Mouse (Mus musculus) spleen, postnatal 4 days (tissue): ENCODE measurements around the gene Gigyf1.

Experiments
- DNase-seq, 2 experiments: peaks; one replicate each; pipeline ENCODE4 v3.0.0; 2022; ENCODE audit warnings: low spot score in 2 of 2

Gene Gigyf1

DNA sequence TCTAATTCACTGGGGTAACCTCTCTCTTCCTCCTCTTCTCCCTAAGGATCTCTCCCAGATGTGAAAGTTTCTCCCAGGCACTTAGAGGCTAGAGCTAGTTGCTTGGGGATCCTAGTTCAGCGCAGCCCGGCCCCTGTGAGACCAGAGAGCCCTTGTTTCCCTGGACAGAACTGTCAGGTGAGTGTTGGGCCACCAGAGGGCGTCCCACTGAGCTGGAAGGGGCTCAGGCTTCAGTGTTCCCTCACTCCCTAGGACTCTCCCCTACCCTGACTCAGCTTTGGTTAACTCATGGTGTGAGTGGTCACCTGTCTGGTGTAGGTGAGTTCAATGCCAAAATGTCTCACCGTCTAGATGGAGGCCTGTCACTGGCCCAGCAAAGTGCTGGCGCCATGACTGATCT is at the start of gene Gigyf1:
Gene Gigyf1 (plus strand): TSS at position 113 of the 400 bp plus-strand sequence.
- DNase-seq = peak in 1 of 2 experiments; percentile 75

DNA sequence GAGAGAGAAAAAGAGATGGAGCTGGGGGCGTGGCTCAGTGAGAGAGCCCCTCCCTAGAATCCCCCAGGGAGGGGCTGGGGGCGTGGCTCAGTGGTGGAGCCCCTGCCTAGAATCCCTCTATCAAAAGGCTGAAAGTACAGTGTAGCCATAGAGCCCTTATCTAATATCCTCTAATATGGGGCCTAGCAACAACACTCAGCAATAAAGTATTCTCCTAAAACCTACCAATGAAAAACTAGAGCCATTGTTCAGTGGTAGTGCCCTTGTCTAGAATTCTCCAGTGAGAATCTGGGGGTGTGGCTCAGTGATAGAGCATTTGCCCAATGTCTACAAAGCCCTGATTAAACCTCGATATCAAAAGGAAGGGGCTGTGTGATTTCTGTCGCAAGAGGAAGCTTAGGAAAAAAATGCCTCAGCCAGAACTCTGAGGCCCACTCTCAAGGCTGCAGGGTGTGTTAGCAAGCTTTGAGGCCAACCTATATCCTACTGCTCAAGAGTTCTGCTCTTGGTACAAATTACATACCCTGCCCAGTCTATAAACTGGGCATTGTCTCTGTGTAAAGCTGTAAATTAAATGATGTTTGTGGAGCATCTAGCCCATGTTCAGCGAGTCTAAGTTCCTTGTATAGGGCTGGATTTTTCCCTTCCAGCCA is 46.0 kb upstream of the Gigyf1 start:
- DNase-seq = no peak

DNA sequence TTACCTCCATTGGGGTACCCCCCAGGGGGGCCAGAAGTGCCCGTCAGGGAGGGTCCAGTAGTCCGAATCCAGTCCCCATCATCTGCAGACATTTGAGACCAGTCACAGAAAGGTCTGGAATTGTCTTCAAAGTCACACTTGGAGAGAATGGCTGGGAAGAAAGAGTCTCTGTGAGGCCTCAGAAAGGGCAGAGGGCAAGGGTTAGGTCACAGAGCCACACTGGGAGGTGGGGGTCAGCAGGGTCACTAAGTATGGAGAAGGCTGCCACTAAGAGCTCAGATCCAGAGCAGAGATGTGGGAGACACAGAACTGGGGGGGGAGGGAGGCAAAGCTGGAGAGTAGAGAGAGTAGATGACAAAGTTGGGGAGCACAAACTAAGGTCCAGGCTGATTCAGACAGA is 44.0 kb upstream of the Gigyf1 start:
- DNase-seq = no peak

DNA sequence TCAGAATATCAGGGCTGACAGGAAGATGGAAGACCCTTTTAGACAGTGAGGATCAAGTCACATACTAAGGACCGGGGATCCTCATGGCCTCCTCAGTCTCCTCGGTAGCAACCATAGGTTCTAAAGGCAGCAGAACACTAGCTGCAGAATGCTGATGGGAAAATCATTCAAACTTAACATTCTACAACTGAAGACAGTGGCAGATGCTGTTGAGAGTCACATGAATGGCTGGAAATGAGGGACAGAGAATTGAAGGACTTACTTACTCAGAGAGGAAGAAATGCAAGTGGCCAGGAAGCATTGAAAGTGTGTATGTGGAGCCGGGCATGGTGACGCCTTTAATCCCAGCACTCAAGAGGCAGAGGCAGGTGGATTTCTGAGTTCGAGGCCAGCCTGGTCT is 41.4 kb upstream of the Gigyf1 start, which contains the start of gene Zan:
Gene Zan (minus strand): TSS at position 101 of the 400 bp plus-strand sequence.
- DNase-seq = no peak

DNA sequence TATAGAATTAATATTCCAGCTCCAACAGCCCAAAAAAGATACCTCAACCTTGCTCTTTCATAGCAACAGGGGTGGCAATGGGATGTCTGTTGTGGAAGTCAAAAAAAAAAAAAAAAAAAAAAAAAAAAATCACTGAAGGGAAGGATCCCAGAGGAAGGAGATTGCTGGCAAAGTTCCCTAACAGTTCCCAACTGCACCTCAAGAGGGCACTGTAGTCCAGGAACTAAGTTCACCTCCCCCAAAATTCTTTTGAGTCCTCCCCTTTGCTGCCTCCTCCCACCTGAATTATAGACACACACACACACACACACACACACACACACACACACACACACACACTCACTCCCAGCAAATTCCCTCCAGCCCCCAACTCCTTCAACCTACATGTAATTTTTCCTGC is 37.2 kb upstream of the Gigyf1 start:
- peak; percentile 57 to 80 for DNase-seq

DNA sequence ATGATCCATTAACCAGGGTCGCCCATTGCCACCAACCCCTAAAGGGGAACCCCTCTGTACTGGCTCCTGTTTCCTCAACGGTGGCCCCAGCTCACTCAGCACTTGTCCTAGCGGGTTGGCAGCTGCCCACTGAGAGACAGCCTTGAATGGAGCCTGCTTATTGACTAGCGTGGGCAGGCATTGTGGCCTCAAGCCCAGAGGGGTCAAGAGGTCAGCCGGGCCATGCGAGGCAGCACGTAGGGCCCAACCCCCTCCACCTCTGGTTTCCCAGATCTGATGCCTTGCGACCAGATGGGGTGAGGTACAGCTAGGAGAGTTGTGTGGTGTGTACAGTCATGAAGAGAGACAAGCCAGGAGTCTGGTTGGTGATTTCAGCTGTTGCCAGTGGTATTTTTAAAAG is 36.5 kb upstream of the Gigyf1 start:
- DNase-seq = no peak

DNA sequence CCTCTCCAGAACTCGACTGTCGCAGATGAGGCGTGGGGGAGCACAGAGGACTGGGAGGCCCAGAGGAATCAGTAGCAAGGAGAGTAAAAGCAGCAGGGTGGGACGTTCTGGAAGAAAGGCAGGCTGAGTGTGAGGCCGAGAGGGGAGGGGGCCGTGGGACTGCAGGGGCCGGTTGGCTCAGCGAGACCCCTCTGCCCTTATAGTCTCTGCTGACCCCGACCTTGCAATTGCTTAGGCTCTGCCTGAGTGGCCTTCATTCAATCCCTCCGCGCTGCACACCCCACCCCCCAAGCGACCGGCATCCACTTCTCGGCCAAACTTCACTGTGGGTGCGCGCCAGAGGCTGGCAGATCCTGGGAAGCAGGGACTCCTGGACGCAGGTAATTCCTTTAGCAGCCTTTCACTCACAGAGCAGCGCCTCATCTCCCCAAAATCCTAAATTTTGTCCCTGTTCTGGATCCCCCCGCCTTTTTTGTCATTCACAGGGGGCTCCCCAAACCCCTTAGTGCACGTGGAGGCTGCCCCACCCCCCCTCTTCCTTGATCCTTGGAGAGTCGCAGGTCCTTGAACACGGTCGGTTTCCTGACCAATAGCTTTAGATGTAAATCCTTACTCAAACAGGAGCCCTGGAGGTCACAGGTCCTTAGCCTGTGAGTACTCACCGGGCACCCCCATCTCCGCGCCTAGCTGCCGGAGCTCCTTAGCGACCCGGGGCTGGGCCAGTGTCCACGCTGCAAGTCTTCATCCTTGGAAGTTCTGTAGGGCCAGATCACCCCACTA is 33.1 kb upstream of the Gigyf1 start:
- no peak for DNase-seq

DNA sequence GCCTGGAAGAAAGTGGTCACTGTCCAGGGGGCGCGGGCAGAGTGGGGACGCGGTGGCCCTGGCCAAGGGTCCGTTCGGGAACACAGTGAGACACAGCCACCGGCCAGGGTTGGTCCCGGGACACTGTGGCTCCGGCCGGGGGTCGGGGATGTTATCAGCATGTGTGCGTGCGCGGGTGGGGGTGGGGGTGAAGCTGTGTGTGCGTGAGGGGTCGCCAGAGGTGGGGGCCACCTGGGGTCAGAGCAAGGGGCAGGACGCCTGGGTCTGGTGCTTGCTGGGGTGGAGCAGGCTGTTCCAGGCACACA is 32.5 kb upstream of the Gigyf1 start:
- DNase-seq = no peak

DNA sequence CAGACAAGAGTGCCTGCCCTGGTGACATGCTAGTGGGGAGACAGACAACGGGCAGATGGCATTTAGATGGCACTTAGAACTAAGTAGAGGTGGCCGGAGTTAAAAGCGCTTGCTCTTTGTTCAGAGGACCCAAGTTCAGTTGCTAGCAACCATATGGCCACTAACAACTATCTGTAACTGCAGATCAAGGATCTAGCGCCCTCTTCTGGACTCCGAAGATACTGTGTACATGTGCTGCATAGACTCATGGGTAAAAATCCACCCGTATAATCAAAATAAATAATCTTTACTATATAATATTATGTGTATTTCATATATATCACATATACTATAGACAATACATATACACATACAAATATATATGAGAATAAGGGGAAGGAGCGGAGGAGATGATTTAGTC is 30.7 kb upstream of the Gigyf1 start:
- DNase-seq = no peak

DNA sequence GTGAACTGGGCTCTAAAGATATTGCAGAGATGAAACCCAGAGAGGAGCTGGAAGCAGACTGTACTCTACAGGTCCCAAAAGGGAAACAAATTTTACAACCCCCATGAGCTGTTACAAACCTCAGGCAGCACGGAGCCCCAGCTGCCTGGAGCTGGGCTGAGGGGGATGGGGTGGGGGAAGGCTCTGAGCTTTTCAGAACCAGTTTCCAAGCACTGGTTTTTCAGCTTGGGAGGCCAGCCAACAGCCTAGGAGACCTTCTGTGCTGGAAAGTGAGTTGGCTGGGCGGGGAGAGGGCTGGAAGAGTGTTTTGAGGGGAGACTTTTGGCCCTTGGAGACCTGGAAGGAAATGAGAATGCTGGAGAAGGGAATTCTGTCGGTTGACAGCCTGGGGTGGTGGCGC is 26.8 kb upstream of the Gigyf1 start:
- DNase-seq = no peak

DNA sequence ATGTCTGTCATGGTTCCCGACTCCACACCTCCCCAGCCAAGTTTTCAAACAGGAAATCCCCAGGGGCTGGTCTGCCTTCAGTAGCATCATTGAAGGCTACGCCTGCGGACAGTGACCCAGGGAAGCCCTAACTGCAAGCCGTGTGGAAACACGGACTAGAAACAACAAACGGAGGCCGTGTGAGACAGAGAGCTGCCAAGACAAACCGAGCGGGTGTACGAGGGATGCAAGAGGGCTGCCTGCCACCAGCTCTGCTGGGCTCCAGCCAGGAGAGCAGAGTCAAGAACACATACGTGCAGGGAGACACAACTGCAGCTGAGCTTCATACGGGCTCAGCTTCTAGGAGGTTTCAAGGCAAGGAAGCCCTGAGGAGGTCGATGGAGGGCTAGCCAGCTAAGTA is 24.5 kb upstream of the Gigyf1 start:
- DNase-seq = no peak

DNA sequence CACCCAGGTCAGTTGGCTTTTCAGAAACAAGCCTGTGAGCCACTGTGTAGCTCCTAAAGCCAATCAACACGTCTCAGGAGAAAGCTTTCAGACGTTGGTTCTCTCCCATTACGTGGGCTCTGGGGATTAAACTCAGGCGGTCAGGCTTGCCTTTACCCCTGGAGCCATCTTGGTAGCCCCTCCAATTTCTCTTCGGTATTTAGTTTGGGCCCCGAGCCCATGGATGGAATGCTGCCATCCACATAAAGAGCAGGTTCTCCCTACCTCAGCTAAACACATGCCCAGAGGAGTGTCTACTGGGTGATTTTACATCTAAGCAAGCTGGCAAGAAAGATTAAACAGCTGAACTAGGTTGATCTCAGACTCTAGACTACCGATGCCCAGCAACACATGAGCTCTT is 18.2 kb upstream of the Gigyf1 start:
- no peak for DNase-seq

DNA sequence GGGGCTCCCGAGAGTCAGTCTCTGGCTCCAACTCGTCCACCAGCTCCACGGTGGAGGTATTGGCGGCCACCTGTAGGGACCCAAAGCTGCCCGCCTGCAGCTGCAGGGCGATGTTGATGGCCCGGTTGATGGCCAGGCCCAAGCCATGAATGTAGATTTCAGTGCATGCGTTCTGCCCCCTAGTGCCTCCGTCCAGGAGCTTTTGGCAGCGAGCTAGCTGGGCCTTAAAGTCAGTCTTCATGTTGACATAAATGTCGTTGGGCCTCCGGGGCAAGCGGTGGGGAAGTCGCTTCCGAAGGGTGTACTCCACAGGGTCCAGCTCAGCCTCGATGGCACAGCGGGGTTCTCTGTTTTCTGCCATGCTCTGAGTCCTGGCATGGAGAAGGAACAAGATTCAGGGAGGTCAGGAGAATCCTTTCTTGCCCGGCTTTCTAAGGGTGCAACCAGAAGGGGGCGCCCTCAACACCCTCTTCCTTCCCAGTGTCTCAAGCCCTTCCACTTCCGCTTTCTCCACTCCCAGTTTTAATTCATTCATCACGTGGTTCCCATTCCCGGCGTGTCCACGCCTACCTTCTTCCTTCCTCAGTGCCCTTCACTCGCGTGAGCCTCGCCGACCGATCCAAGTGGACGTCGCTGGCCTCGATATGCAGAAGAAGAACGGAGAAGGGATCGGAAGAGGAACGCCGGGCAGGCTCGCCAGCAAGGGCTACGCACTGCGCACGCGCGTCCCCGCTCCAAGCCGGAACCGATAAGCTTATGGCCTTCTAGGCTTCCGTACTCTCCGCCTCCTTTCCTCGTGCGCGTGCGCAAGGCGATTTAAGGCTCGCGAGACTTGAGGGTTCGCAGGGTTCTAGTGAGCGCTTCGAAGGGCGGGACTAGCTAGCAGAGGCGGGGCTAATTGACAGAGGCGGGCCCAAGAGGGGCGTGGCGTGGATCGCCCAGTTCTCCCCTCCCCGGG is 16.4 kb upstream of the Gigyf1 start, which contains the start of gene Pop7:
Gene Pop7 (minus strand): TSS at position 810 of the 958 bp plus-strand sequence.
- peak; percentile 100 for DNase-seq

DNA sequence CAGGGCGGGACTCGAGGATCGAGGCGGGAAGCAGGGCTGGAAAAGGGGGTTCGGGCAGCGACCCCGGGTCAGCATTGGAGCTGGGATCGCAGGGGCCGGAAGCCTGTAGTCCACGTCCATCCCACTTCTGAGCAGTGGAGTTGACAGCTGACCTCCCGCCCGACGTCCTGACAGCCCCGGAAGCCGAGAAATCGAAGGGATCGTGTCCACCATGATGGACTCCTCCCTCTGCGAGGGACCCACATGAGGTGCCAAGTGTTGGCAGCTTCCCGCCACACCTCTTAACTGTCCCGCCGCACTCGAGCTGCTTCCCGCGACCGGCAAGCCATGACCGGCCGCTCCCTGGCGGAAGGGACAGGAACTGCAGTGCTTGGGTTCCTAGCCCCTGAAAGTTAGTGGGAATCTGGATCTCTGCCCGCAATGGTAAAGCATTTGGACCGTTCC is 15.7 kb upstream of the Gigyf1 start:
- DNase-seq = peak; percentile 89 to 94

DNA sequence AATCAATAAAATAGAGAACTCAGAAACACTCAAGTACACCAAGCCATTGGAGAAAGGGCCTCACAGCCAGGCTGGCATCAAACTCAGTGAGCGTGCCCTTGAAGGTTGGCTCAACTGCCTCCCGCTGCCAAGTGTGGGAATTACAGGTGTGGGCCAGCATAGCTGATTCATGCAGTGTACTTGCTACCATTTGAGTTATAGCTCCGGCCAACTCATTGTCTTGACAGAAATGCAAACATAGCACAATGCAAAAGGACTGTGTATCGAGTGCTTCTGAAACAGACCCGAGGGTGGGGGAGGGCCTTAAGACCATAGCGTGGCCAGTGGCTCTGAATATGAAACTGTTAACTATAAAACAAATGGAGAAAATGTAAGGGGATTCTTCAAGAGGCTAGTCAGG is 14.3 kb upstream of the Gigyf1 start:
- DNase-seq = peak; percentile 52 to 74

DNA sequence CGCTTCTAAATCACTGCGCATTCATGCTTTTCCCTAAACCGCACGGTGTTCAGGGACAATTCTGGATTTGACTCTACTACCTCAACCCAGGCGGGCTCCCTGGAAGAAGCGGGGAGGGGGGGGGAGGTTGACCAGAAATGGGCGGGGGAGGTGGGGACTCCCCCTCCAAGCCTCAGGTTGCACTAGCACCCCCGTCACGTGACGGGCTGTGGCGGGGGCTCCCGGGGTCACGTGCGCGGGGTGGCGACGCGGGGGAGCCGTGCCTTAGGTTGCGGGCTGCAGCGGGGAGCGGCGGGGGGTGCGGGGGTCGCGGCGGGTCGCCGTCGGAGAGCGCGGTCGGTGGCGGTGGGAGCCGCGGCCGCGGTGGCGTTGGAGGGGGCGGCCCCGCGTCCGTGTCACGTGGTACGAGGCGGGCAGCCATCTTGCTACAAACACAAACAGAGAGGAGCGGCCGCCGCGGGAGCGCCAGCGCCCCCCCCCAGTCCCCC is 8.3 kb upstream of the Gigyf1 start:
- peak; percentile 67 to 87 for DNase-seq

DNA sequence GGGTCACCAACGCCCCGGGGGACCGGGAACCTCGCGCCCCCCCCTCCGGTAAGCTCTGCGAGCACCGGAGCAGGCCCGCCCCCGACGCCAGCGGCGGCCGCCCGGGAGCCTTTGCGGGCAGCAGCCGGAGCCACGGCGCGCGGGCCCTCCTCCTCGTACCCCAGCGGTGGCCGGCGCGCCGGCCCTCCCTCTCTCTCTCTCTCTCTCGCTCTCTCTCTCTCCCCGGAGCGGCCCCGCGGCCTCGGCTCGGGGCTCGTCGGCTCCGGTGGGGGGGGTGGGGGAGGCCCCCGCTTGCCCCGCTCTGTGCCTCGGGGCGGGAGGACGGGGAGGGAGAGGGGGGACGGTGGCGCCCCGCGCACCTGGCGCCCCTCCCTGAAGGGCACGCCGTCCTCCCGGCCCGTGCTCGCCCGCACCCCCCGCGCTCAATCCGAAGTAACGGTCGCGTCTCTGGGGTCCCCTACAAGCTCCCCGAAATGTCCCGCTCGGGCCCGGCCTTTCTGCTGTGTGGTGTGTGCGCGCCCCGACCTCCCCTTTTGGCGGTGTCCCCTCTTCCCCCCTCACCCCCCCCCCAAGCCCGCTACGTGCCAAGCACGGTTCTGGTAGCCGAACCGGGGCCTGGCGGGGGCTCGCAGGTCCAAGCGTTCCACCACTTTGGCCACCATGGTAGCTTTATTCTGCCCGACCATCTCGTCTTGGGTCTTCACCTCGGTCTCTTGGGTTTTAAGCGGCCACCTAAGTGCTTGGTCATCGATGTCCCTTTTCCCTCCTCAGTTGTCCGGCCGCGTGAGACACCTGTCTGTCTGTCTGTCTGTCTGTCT is 7.6 kb upstream of the Gigyf1 start:
- DNase-seq = peak in 1 of 2 experiments; percentile 77

DNA sequence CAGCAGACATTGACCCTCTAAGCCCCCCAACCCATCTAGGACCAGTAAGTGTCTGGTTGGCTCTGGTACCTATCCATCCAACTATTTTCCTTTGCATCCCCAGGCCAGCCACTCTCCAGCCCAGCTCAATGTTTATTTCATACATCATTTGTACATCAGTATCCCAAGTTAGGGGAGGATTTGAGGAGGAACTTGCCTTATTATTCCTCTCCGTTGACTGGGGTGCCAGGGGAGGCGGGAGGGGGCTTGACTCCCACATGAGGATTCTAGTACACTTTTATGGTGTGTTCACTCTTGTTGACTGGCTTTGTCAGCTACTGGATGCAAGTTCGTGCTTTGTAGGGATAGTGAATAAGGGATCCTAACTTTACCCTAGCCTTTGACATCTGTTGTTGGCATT is 6.6 kb upstream of the Gigyf1 start:
- no peak for DNase-seq

DNA sequence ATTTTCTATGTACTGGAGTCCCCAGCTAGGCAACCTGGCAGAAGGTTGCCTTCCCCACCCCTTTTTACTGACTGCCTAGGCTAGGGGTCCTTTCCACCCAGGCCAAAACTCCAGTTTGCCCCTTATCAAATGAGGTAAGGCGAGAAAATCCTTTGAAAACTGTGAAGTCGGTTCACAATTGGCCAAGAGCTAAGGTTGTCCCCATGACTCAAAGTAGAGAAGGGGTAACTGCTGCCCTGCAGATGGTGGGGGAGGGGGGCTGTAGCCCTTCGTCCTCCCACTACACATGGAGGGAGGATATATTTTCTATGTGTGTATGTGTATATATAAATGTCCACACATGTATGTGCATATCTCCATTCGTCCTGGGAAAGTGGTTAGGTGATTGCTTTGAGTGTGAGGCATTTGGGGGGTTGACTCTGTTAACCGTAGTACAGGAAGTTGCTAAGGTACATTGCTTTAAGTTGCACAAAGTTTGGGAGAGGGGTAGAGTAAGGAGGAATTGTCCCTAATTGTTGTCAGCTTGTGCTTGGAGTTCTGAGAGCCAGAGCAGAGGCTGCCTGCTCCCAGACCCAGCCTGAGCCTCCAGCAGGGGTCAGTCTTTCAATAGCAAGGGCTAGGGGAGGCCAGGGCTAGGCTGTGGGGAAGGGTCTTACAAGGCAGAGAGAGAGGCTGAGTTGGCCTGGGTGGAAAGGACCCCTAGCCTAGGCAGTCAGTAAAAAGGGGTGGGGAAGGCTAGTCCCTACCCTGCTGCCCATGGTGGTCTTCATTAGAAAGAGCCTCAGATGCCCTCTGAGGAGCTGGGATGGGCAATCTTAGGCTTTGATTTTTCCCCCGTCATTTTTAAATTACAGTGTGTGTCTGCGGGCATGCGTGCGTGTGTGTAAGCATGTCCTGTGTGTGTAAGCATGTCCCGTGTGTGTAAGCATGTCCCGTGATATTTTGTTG is 5.2 kb upstream of the Gigyf1 start:
- DNase-seq = no peak
